Comparison of ENCODE assay signal across 13 mouse cellular contexts in genomic region chr5:5372354-5372753, GRCm38 (mm10). TPM values are rescaled to one million over a fixed set of nuclear protein-coding genes. Genes with fewer than 3 reads are reported as not detected.
A peak's percentile ranks its signal among the peaks of the same experiment; 100 is the strongest.
DNase-seq lines count a peak whose midpoint lies in the region; ATAC-seq and TF ChIP-seq lines count a peak whose summit lies in the region.
"Had no signal": no experiment of that assay in that cellular context is flagged by ENCODE, and none has a peak within 500 bp of the region (broad histone marks: within the 10 kb centered on the region; RNA-seq: fewer than 3 reads in every experiment).

No protein-coding gene starts in this region.

- no peak overlapping the region for H3K9ac ChIP-seq in lung, postnatal 0 days (replicated peaks; ENCODE audit: low read depth)
- H3K9ac ChIP-seq in limb, embryonic 15.5 days = no peak overlapping the region

- TF ChIP-seq CTCF in lung, postnatal 0 days (IDR thresholded peaks at IDR 0.05) = no peak

- no peak overlapping the region for H3K4me2 ChIP-seq in lung, postnatal 0 days (replicated peaks; ENCODE audit: low read depth, low read length)
- no peak overlapping the region for H3K4me2 ChIP-seq in limb, embryonic 15.5 days
- H3K4me2 ChIP-seq: liver, embryonic 11.5 days; midbrain, embryonic 11.5 days had no signal

- H3K4me3 ChIP-seq in lung, postnatal 0 days (ENCODE audit: low read depth, low read length) = no peak overlapping the region
- H3K4me3 ChIP-seq in limb, embryonic 15.5 days = no peak overlapping the region

- peaks cover 12% of the 10 kb centered on the region; the same call in 1 of the 2 replicates for H3K4me1 ChIP-seq in lung, postnatal 0 days (ENCODE audit: insufficient read depth, low read depth, low read length)
- H3K4me1 ChIP-seq in limb, embryonic 15.5 days = peaks cover 7% of the 10 kb centered on the region

- no peaks in the 10 kb centered on the region for H3K36me3 ChIP-seq in lung, postnatal 0 days (ENCODE audit: insufficient read depth, low read length)
- H3K36me3 ChIP-seq in limb, embryonic 15.5 days = no peaks in the 10 kb centered on the region

- H3K27ac ChIP-seq in lung, postnatal 0 days (ENCODE audit: low read length) = peak overlapping the region; percentile 8
- H3K27ac ChIP-seq in limb, embryonic 15.5 days = no peak overlapping the region

- intact Hi-C loops in gastrocnemius, postnatal 14 days (cut with DNase I; ENCODE audit: low total_unique reads) = loop anchor here (10.0 kb wide), 1 partner anchor 88 kb away; no protein-coding TSS in a partner anchor
- intact Hi-C loops in gastrocnemius, postnatal 36 days (cut with DNase I) = no loop called here

- no peaks in the 10 kb centered on the region for H3K27me3 ChIP-seq in lung, postnatal 0 days (replicated peaks; ENCODE audit: insufficient read depth, low read length)
- H3K27me3 ChIP-seq in limb, embryonic 15.5 days = no peaks in the 10 kb centered on the region

- WGBS in lung, postnatal 0 days = 64% methylated on average over 3 of the region's 3 CpGs
- WGBS in limb, embryonic 15.5 days = 63% methylated on average over 3 of the region's 3 CpGs

- no peaks in the 10 kb centered on the region for H3K9me3 ChIP-seq in lung, postnatal 0 days (ENCODE audit: low read length)
- no peaks in the 10 kb centered on the region for H3K9me3 ChIP-seq in limb, embryonic 15.5 days

- TF ChIP-seq EP300 in lung, postnatal 0 days (IDR thresholded peaks at IDR 0.05) = no peak

- peak; percentile 52 for DNase-seq in gastrocnemius, postnatal 14 days
- DNase-seq in gastrocnemius, postnatal 36 days = no peak
- no peak for DNase-seq in lung, postnatal 0 days (ENCODE audit: low spot score)
- no peak for DNase-seq in lung, adult 18-20 months
- peak; percentile 54 to 66 for DNase-seq in cerebellum, postnatal 25 days
- no peak for DNase-seq in thymus, adult 18-20 months
- DNase-seq in natural killer cell, adult 2 months (ENCODE audit: low spot score in 2 of 2) = no peak
- DNase-seq: adrenal gland, adult 8-10 months; thymus, postnatal 14 days had no signal

- ATAC-seq in lung, postnatal 0 days = peak; percentile 21; the same call in 1 of the 2 replicates
- peak; percentile 74; the same call in 1 of the 2 replicates for ATAC-seq in limb, embryonic 15.5 days (ENCODE audit: insufficient number of reproducible peaks, low FRiP score, low TSS enrichment, low read depth)
- ATAC-seq: intestine, postnatal 0 days had no signal

RNA-seq across cellular contexts. Expression of gene Cdk14, which starts 47.8 kb away (rescaled TPM):
- total RNA-seq in gastrocnemius, postnatal 14 days (2021) = 10 to 100 TPM in 1 of 2 experiments, 1 to 10 TPM in 1; 9.7 to 10.1 TPM
- 1 to 10 TPM; 4.2 to 4.9 TPM for total RNA-seq in gastrocnemius, postnatal 36 days (2021)
- polyA plus RNA-seq in lung, postnatal 0 days (2015; fragmentation: Nextera tagmentation; extraction: Ambion mirVana) = 19.7 and 32.7 TPM in 2 replicates
- 18.0 and 19.2 TPM in 2 replicates for polyA plus RNA-seq in limb, embryonic 15.5 days (2015; fragmentation: Nextera tagmentation; extraction: Ambion mirVana)

Comparison
In these comparisons a context has a peak if more than half of its experiments do, and no peak if none do; other contexts are left out.
1. DNase-seq: peak in gastrocnemius, postnatal 14 days (single experiment) and cerebellum, postnatal 25 days (2 of 2); none in gastrocnemius, postnatal 36 days (0 of 2), lung, postnatal 0 days (single experiment), lung, adult 18-20 months (0 of 2), thymus, adult 18-20 months (0 of 2) and natural killer cell, adult 2 months (0 of 2).